9 mouse cellular contexts compared by ENCODE assay signal in the genomic region with DNA sequence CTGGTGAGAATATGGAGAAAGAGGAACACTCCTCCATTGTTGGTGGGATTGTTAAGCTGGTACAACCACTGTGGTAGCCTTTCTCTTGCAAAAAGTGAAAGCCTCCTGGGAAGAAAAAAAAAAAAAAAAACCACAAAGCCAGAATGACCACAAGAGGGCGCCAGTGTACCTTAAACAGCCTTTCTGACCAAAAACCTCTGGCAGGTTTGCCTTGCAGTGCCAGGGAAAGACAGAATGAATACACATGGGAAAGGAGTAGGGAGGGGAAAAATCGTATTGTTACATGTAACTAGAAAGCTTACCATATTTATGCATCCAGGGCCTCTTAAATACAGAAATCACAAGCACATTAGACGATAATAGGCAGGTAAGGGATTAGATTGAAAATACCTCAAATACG.
DNase-seq lines count a peak whose midpoint lies in the region; ATAC-seq and TF ChIP-seq lines count a peak whose summit lies in the region.
"Had no signal": no experiment of that assay in that cellular context is flagged by ENCODE, and none has a peak within 500 bp of the region (broad histone marks: within the 10 kb centered on the region; RNA-seq: fewer than 3 reads in every experiment).

No protein-coding gene starts in this region.

- dilution Hi-C loops in CH12.LX (cut with MboI; ENCODE audit: extremely low pct_ligation_motif_present, extremely low pct_unique_long_range_greater_than_20kb, low sequenced_read_pairs), result no loop called here

- no peak overlapping the region for H3K9ac ChIP-seq in CH12.LX (ENCODE audit: insufficient read depth, low read depth)
- H3K9ac ChIP-seq in midbrain, embryonic 11.5 days (ENCODE audit: low read length), result no peak overlapping the region
- H3K9ac ChIP-seq: lung, embryonic 15.5 days had no signal

- H3K9me3 ChIP-seq in heart, embryonic 10.5 days, result no peaks in the 10 kb centered on the region
- H3K9me3 ChIP-seq in CH12.LX (replicated peaks; ENCODE audit: low read length), result no peaks in the 10 kb centered on the region
- H3K9me3 ChIP-seq in midbrain, embryonic 11.5 days (ENCODE audit: control insufficient read depth, low read length), result no peaks in the 10 kb centered on the region
- H3K9me3 ChIP-seq: lung, embryonic 15.5 days had no signal

- 47% methylated on average over 4 of the region's 4 CpGs for WGBS in heart, embryonic 10.5 days
- 42% methylated on average over 4 of the region's 4 CpGs for WGBS in midbrain, embryonic 11.5 days

- no peaks in the 10 kb centered on the region for H3K79me2 ChIP-seq in CH12.LX (replicated peaks; ENCODE audit: control insufficient read depth, extremely low read depth, insufficient read depth, poor library complexity, severe bottlenecking)

- H3K36me3 ChIP-seq in heart, embryonic 10.5 days, result no peaks in the 10 kb centered on the region
- H3K36me3 ChIP-seq in CH12.LX (replicated peaks in 1 of 2; ENCODE audit: control insufficient read depth in 1 of 2, insufficient read depth in 1 of 2, low read length in 1 of 2), result no peaks in the 10 kb centered on the region
- no peaks in the 10 kb centered on the region for H3K36me3 ChIP-seq in midbrain, embryonic 11.5 days (ENCODE audit: control insufficient read depth, insufficient read depth, low read length)
- H3K36me3 ChIP-seq: lung, embryonic 15.5 days had no signal

- peak; percentile 65 for ATAC-seq in frontal cortex, adult (ENCODE audit: low TSS enrichment)
- ATAC-seq in midbrain, embryonic 11.5 days (ENCODE audit: low FRiP score), result no peak

- no peak overlapping the region for H3K4me3 ChIP-seq in heart, embryonic 10.5 days
- no peak overlapping the region for H3K4me3 ChIP-seq in CH12.LX (replicated peaks in 1 of 3; ENCODE audit: low read depth in 2 of 3, low read length in 2 of 3, poor library complexity in 1 of 3)
- no peak overlapping the region for H3K4me3 ChIP-seq in midbrain, embryonic 11.5 days (ENCODE audit: low read depth, low read length)
- H3K4me3 ChIP-seq: lung, embryonic 15.5 days had no signal

- TF ChIP-seq EP300 in CH12.LX (IDR thresholded peaks at IDR 0.05; ENCODE audit: low read length), result no peak

- peak; percentile 27 to 83 for DNase-seq in heart, adult 18-20 months
- no peak for DNase-seq in heart, embryonic 10.5 days (ENCODE audit: low spot score)
- peak; percentile 48 for DNase-seq in CH12.LX (ENCODE audit: extremely low read depth)
- DNase-seq in c-Kit-positive CD71-negative TER-119-negative erythroid progenitor cells, embryonic 14.5 days (ENCODE audit: low read depth), result peak; percentile 33
- peak; percentile 42 to 78 for DNase-seq in layer of hippocampus, postnatal 25 days (ENCODE audit: extremely low spot score in 1 of 2, low spot score in 1 of 2)
- DNase-seq in midbrain, embryonic 11.5 days (ENCODE audit: low spot score, missing footprints), result peak; percentile 97
- DNase-seq in thymus, postnatal 4 days, result peak; percentile 54

- H3K4me1 ChIP-seq in heart, embryonic 10.5 days, result no peaks in the 10 kb centered on the region
- no peaks in the 10 kb centered on the region for H3K4me1 ChIP-seq in CH12.LX (ENCODE audit: control insufficient read depth in 1 of 2, insufficient read depth in 2 of 2)
- H3K4me1 ChIP-seq in midbrain, embryonic 11.5 days (ENCODE audit: control insufficient read depth, insufficient read depth, low read length), result no peaks in the 10 kb centered on the region
- H3K4me1 ChIP-seq: lung, embryonic 15.5 days had no signal

- no peaks in the 10 kb centered on the region for H3K27me3 ChIP-seq in heart, embryonic 10.5 days (ENCODE audit: insufficient read depth, poor library complexity, severe bottlenecking)
- H3K27me3 ChIP-seq in CH12.LX (replicated peaks), result peaks cover 21% of the 10 kb centered on the region
- H3K27me3 ChIP-seq in midbrain, embryonic 11.5 days (ENCODE audit: control insufficient read depth, insufficient read depth, low read length), result no peaks in the 10 kb centered on the region
- H3K27me3 ChIP-seq: lung, embryonic 15.5 days had no signal

- TF ChIP-seq RAD21 in CH12.LX (IDR thresholded peaks at IDR 0.05; ENCODE audit: low read depth, low read length), result peak; percentile 65

- no peak overlapping the region for H3K4me2 ChIP-seq in CH12.LX (ENCODE audit: insufficient read depth, low read depth, poor library complexity, severe bottlenecking)
- H3K4me2 ChIP-seq in midbrain, embryonic 11.5 days, result no peak overlapping the region
- H3K4me2 ChIP-seq: lung, embryonic 15.5 days had no signal

- TF ChIP-seq POLR2A in CH12.LX (IDR thresholded peaks at IDR 0.05; ENCODE audit: low read depth, low read length), result no peak

- no peak overlapping the region for H3K27ac ChIP-seq in heart, embryonic 10.5 days
- H3K27ac ChIP-seq in CH12.LX (ENCODE audit: insufficient read depth, low read depth), result no peak overlapping the region
- H3K27ac ChIP-seq in midbrain, embryonic 11.5 days (ENCODE audit: low read depth, low read length), result no peak overlapping the region
- H3K27ac ChIP-seq: lung, embryonic 15.5 days had no signal

- peak; percentile 40 to 64; a peak in 3 of 4 replicates for TF ChIP-seq CTCF in CH12.LX (conservative IDR thresholded peaks at IDR 0.05 in 1 of 2, IDR thresholded peaks at IDR 0.05 in 1 of 2; ENCODE audit: low read depth in 2 of 2, low read length in 2 of 2)

- in situ Hi-C loops in CH12.LX (cut with MboI; ENCODE audit: low pct_ligation_motif_present, low pct_unique_long_range_greater_than_20kb, low sequenced_read_pairs), result loop anchor here (25.0 kb wide), 1 partner anchor 1223 kb away; no protein-coding TSS in a partner anchor

TF ChIP-seq in CH12.LX, 34 proteins besides CTCF, POLR2A, EP300 and RAD21:
- TF ChIP-seq TBP (conservative IDR thresholded peaks at IDR 0.05; ENCODE audit: low read depth, low read length), result no peak
- TF ChIP-seq ZC3H11A (IDR thresholded peaks at IDR 0.05; ENCODE audit: low read depth, low read length), result no peak
- no peak for TF ChIP-seq USF1 (IDR thresholded peaks at IDR 0.05; ENCODE audit: low read depth, low read length)
- peak; percentile 42 for TF ChIP-seq SMC3 (IDR thresholded peaks at IDR 0.05; ENCODE audit: low read depth, low read length)
- no peak for TF ChIP-seq UBTF (IDR thresholded peaks at IDR 0.05; ENCODE audit: low read depth, low read length)
- no peak for TF ChIP-seq MAZ (IDR thresholded peaks at IDR 0.05; ENCODE audit: low read depth, low read length)
- no peak for TF ChIP-seq MAX (IDR thresholded peaks at IDR 0.05; ENCODE audit: low read length)
- no peak for TF ChIP-seq ZKSCAN1 (IDR thresholded peaks at IDR 0.05; ENCODE audit: borderline replicate concordance, low read depth, low read length)
- TF ChIP-seq MXI1 (IDR thresholded peaks at IDR 0.05; ENCODE audit: low read depth, low read length), result no peak
- TF ChIP-seq ZNF384 (IDR thresholded peaks at IDR 0.05; ENCODE audit: low read depth, low read length), result peak; percentile 96
- TF ChIP-seq NRF1 (IDR thresholded peaks at IDR 0.05; ENCODE audit: low read depth, low read length), result no peak
- TF ChIP-seq CHD2 (IDR thresholded peaks at IDR 0.05; ENCODE audit: low read length), result no peak
